ENCODE assay signal across 9 mouse cellular contexts in the genomic region with DNA sequence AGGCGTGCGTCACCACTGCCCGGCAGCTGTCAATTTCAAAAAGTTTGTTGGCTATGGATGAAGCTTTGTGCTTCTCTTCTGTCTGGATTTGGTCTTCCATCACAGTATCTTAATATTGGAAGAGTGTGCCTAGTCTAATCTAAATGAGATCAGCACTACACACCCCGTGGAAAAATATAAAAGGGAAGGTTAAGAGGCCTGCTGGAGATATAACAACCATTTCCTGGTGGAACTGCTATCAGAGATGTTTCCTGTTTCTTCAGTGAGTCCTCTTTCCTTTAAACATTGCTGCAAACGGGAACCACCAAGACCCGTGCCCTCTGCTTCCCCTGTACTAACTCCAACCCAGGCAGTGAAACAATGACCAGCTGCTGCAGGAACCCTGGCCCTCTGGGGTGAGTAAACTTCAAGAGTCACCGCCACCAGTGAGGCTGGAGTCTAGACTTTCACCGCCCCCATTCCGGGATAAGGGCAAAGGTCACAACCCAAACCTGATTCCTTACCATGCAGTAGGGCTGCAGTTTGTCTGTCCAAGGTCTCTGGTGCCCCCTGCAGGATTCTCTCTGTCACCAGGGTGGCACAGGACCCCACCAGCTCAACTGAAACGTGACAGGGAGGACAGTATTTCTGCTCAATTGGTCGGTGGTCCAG. TPM values are rescaled to one million over a fixed set of nuclear protein-coding genes. Genes with fewer than 3 reads are reported as not detected.
A peak's percentile ranks its signal among the peaks of the same experiment; 100 is the strongest.
DNase-seq lines count a peak whose midpoint lies in the region; ATAC-seq and TF ChIP-seq lines count a peak whose summit lies in the region.
"Had no signal": no experiment of that assay in that cellular context is flagged by ENCODE, and none has a peak within 500 bp of the region (broad histone marks: within the 10 kb centered on the region; RNA-seq: fewer than 3 reads in every experiment).

No protein-coding gene starts in this region.

- TF ChIP-seq CTCF in Patski (IDR thresholded peaks at IDR 0.05) = peak; percentile 86

- no peaks in the 10 kb centered on the region for H3K9me3 ChIP-seq in forebrain, embryonic 11.5 days (ENCODE audit: control insufficient read depth, low read length)
- H3K9me3 ChIP-seq in forebrain, embryonic 12.5 days = no peaks in the 10 kb centered on the region
- no peaks in the 10 kb centered on the region for H3K9me3 ChIP-seq in embryonic facial prominence, embryonic 10.5 days
- H3K9me3 ChIP-seq: limb, embryonic 12.5 days had no signal

- no peaks in the 10 kb centered on the region for H3K27me3 ChIP-seq in forebrain, embryonic 11.5 days (ENCODE audit: control insufficient read depth, insufficient read depth, low read length)
- no peaks in the 10 kb centered on the region for H3K27me3 ChIP-seq in forebrain, embryonic 12.5 days
- H3K27me3 ChIP-seq in Patski = no peaks in the 10 kb centered on the region
- H3K27me3 ChIP-seq in embryonic facial prominence, embryonic 10.5 days (replicated peaks; ENCODE audit: low read depth, poor library complexity, severe bottlenecking) = no peaks in the 10 kb centered on the region
- H3K27me3 ChIP-seq: limb, embryonic 12.5 days had no signal

- POLR2A ChIA-PET in Patski (lab: Charles Lee) = interaction anchor here (0.7 to 1.4 kb wide), 2 partner anchors 18 to 36 kb away, joined by 4 to 5 read pairs; partner anchors contain the start of gene Mindy1

- ATAC-seq in forebrain, embryonic 11.5 days (replicated peaks; ENCODE audit: low FRiP score) = 0 out of 2 replicates have a peak, but pooled peaks have one; percentile 27
- no peak for ATAC-seq in forebrain, embryonic 12.5 days (ENCODE audit: low FRiP score)
- peak; percentile 36 for ATAC-seq in Patski

- H3K9ac ChIP-seq in forebrain, embryonic 11.5 days (ENCODE audit: low read length) = no peak overlapping the region
- H3K9ac ChIP-seq in forebrain, embryonic 12.5 days = no peak overlapping the region
- H3K9ac ChIP-seq: limb, embryonic 12.5 days had no signal

- intact Hi-C loops in heart, postnatal 25 days (cut with DNase I) = loop anchor here (2.0 to 5.0 kb wide), 2 partner anchors 46 to 120 kb away; partner anchors contain the start of genes Gabpb2 and Tnfaip8l2

- no peaks in the 10 kb centered on the region for H3K4me1 ChIP-seq in forebrain, embryonic 11.5 days (replicated peaks; ENCODE audit: control insufficient read depth, insufficient read depth, low read length)
- no peaks in the 10 kb centered on the region for H3K4me1 ChIP-seq in forebrain, embryonic 12.5 days
- peaks cover 6% of the 10 kb centered on the region for H3K4me1 ChIP-seq in embryonic facial prominence, embryonic 10.5 days
- H3K4me1 ChIP-seq: limb, embryonic 12.5 days had no signal

- H3K27ac ChIP-seq in forebrain, embryonic 11.5 days (ENCODE audit: low read depth, low read length) = no peak overlapping the region
- H3K27ac ChIP-seq in forebrain, embryonic 12.5 days = no peak overlapping the region
- no peak overlapping the region for H3K27ac ChIP-seq in embryonic facial prominence, embryonic 10.5 days (replicated peaks)
- H3K27ac ChIP-seq: limb, embryonic 12.5 days had no signal

- peak; percentile 77 for DNase-seq in forebrain, embryonic 11.5 days (ENCODE audit: low spot score)
- DNase-seq in Patski (ENCODE audit: low read depth, low spot score) = no peak
- peak; percentile 79 for DNase-seq in embryonic facial prominence, embryonic 10.5 days (ENCODE audit: low spot score)
- DNase-seq in heart, postnatal 25 days (ENCODE audit: low spot score) = peak; percentile 35
- DNase-seq in large intestine, adult 2 months (ENCODE audit: low read depth, low spot score) = peak; percentile 54
- peak; percentile 86 for DNase-seq in lung, postnatal 10 days
- DNase-seq in spleen, adult 12 weeks (ENCODE audit: low spot score) = peak; percentile 64

- H3K36me3 ChIP-seq in forebrain, embryonic 11.5 days (ENCODE audit: control insufficient read depth, insufficient read depth, low read length) = peaks cover 2% of the 10 kb centered on the region; the same call in 1 of the 2 replicates
- H3K36me3 ChIP-seq in forebrain, embryonic 12.5 days (replicated peaks) = peaks cover 72% of the 10 kb centered on the region
- H3K36me3 ChIP-seq in embryonic facial prominence, embryonic 10.5 days (replicated peaks) = peaks cover 94% of the 10 kb centered on the region

- H3K4me3 ChIP-seq in forebrain, embryonic 11.5 days (ENCODE audit: low read depth, low read length) = no peak overlapping the region
- no peak overlapping the region for H3K4me3 ChIP-seq in forebrain, embryonic 12.5 days (replicated peaks)
- peak overlapping the region; percentile 11; the same call in 1 of the 2 replicates for H3K4me3 ChIP-seq in embryonic facial prominence, embryonic 10.5 days
- H3K4me3 ChIP-seq: limb, embryonic 12.5 days had no signal

- H3K4me2 ChIP-seq in forebrain, embryonic 11.5 days (ENCODE audit: low read depth, low read length, severe bottlenecking) = no peak overlapping the region
- no peak overlapping the region for H3K4me2 ChIP-seq in forebrain, embryonic 12.5 days
- H3K4me2 ChIP-seq: limb, embryonic 12.5 days had no signal

- CTCF ChIA-PET in Patski (lab: Charles Lee) = interaction anchor here (0.6 to 2.3 kb wide), 12 partner anchors 10 to 123 kb away, joined by 3 to 13 read pairs (median 4); partner anchors contain the start of gene Sema6c

- WGBS in forebrain, embryonic 11.5 days = 53% methylated on average over 11 of the region's 11 CpGs
- 51% methylated on average over 11 of the region's 11 CpGs for WGBS in forebrain, embryonic 12.5 days
- 41% methylated on average over 11 of the region's 11 CpGs for WGBS in embryonic facial prominence, embryonic 10.5 days
- 36% methylated on average over 11 of the region's 11 CpGs for WGBS in large intestine, adult 2 months

- in situ Hi-C loops in Patski (cut with MboI; ENCODE audit: low pct_unique_long_range_greater_than_20kb) = no loop called here

RNA-seq across cellular contexts. Expression of gene Bnipl, which starts 12.2 kb away (rescaled TPM):
- 0.39 and 0.72 TPM in 2 replicates for polyA plus RNA-seq in forebrain, embryonic 11.5 days (2014; fragmentation: Nextera tagmentation; extraction: Ambion mirVana)
- polyA plus RNA-seq in forebrain, embryonic 12.5 days (2016; fragmentation: Nextera tagmentation; extraction: Ambion mirVana) = 0.42 and 0.63 TPM in 2 replicates
- 0.24 TPM for polyA plus RNA-seq in Patski (2021)
- polyA plus RNA-seq in embryonic facial prominence, embryonic 10.5 days (2016; fragmentation: Nextera tagmentation; extraction: Ambion mirVana) = 0.99 and 2.0 TPM in 2 replicates
- total RNA-seq in heart, postnatal 25 days (2021) = not detected
- polyA plus RNA-seq in large intestine, adult 2 months (2012; rRNA removed) = 0.24 and 0.36 TPM in 2 replicates

RNA-seq across cellular contexts. Expression of gene Mindy1, which starts 17.9 kb away (rescaled TPM):
- polyA plus RNA-seq in forebrain, embryonic 11.5 days (2014; fragmentation: Nextera tagmentation; extraction: Ambion mirVana) = 34.2 and 35.4 TPM in 2 replicates
- polyA plus RNA-seq in forebrain, embryonic 12.5 days (2016; fragmentation: Nextera tagmentation; extraction: Ambion mirVana) = 37.4 and 39.8 TPM in 2 replicates
- polyA plus RNA-seq in Patski (2021) = 80.5 TPM
- polyA plus RNA-seq in embryonic facial prominence, embryonic 10.5 days (2016; fragmentation: Nextera tagmentation; extraction: Ambion mirVana) = 36.3 and 37.1 TPM in 2 replicates
- 10 to 100 TPM; 20.2 to 23.4 TPM for total RNA-seq in heart, postnatal 25 days (2021)
- polyA plus RNA-seq in large intestine, adult 2 months (2012; rRNA removed) = 71.9 and 82.6 TPM in 2 replicates

RNA-seq across cellular contexts. Expression of gene Prune1, which starts 18.7 kb away (rescaled TPM):
- 26.4 and 28.5 TPM in 2 replicates for polyA plus RNA-seq in forebrain, embryonic 11.5 days (2014; fragmentation: Nextera tagmentation; extraction: Ambion mirVana)
- polyA plus RNA-seq in forebrain, embryonic 12.5 days (2016; fragmentation: Nextera tagmentation; extraction: Ambion mirVana) = 30.0 and 30.9 TPM in 2 replicates
- 42.2 TPM for polyA plus RNA-seq in Patski (2021)
- 27.3 and 29.1 TPM in 2 replicates for polyA plus RNA-seq in embryonic facial prominence, embryonic 10.5 days (2016; fragmentation: Nextera tagmentation; extraction: Ambion mirVana)
- total RNA-seq in heart, postnatal 25 days (2021) = 10 to 100 TPM; 22.1 to 22.8 TPM
- 15.7 and 18.8 TPM in 2 replicates for polyA plus RNA-seq in large intestine, adult 2 months (2012; rRNA removed)

RNA-seq across cellular contexts. Expression of gene Gm128, which starts 21.8 kb away (rescaled TPM):
- polyA plus RNA-seq in forebrain, embryonic 11.5 days (2014; fragmentation: Nextera tagmentation; extraction: Ambion mirVana) = 0.17 and 0.21 TPM in 2 replicates
- 0.12 and 0.31 TPM in 2 replicates for polyA plus RNA-seq in forebrain, embryonic 12.5 days (2016; fragmentation: Nextera tagmentation; extraction: Ambion mirVana)
- polyA plus RNA-seq in Patski (2021) = 0.06 TPM
- 0.38 and 0.45 TPM in 2 replicates for polyA plus RNA-seq in embryonic facial prominence, embryonic 10.5 days (2016; fragmentation: Nextera tagmentation; extraction: Ambion mirVana)
- total RNA-seq in heart, postnatal 25 days (2021) = not detected
- 0.05 TPM in 2 replicates for polyA plus RNA-seq in large intestine, adult 2 months (2012; rRNA removed)

RNA-seq across cellular contexts. Expression of gene Mllt11, which starts 31.2 kb away (rescaled TPM):
- polyA plus RNA-seq in forebrain, embryonic 11.5 days (2014; fragmentation: Nextera tagmentation; extraction: Ambion mirVana) = 75.2 and 89.8 TPM in 2 replicates
- polyA plus RNA-seq in forebrain, embryonic 12.5 days (2016; fragmentation: Nextera tagmentation; extraction: Ambion mirVana) = 96.2 and 98.8 TPM in 2 replicates
- polyA plus RNA-seq in Patski (2021) = 65.8 TPM
- polyA plus RNA-seq in embryonic facial prominence, embryonic 10.5 days (2016; fragmentation: Nextera tagmentation; extraction: Ambion mirVana) = 29.9 and 35.2 TPM in 2 replicates
- 1 to 10 TPM; 6.6 to 7.5 TPM for total RNA-seq in heart, postnatal 25 days (2021)
- 18.9 and 21.6 TPM in 2 replicates for polyA plus RNA-seq in large intestine, adult 2 months (2012; rRNA removed)
